Mouse (Mus musculus) left cerebral cortex, postnatal 4 days (tissue): ENCODE data around the gene Rhox4a2. TPM values are rescaled to one million over a fixed set of nuclear protein-coding genes. Genes with fewer than 3 reads are reported as not detected.
"Not testable (repeated sequence)": the region's sequence is repeated elsewhere in the genome, so short reads cannot be mapped to it uniquely, and the experiment has no call there.

Source experiments
- DNase-seq: peaks from one replicate; pipeline ENCODE4 v3.0.0-alpha.2; 2022
- intact Hi-C: fragments of 180-260 bp; cut with DNase I; formaldehyde crosslinking; loops from one replicate; pipeline ENCODE4 v1.15.1; 2025
- total RNA-seq, 2 experiments: library from RNA; stranded (reverse); gene quantifications; 2 replicates each; pipeline ENCODE4 v1.2.3; 2021

The Rhox4a2 gene
- not detected for total RNA-seq

DNA sequence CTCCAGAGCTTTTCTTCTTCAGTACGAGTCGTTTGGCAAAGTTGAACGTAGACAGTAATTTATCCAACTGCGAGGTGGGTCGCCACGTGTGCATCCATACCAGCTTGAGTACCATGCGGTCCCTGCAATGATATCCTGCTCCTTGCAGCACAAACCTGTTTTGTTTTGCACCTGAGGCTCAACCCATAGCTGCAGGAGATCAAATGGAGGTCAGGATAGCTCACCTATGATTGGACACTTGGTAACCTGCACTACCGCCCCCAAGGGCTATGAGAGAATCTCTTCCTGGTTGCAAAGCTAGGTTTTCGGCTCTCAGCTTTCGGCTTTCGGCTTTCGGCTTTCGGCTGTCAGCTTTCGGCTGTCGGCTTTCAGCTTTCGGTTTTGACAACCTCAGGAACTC, at the start of gene Rhox4a2:
Gene Rhox4a2, plus strand, starts transcription at position 301 of the 400 bp plus-strand sequence.
- intact Hi-C loops, DNase-seq: not testable (repeated sequence)

DNA sequence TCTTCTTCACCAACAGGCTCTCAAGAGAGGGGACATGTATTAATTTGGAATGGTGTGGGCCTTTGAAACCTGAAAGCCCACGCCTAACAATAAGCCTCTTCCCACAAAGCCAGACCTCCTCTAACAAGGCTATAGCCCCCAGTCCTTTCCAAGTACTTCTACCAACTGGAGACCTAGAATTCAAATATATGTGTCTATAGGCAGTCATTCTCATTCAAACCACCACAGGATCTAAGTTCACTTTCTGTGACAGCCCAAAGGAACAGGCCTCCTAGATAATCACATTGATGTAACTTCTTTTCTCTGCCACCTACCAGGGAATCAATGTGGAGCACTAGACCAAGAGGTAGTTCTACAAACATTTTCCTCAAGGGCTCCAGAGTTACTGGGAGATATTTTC, 10.9 kb upstream of the Rhox4a2 start, which contains the start of gene Rhox3a2:
Gene Rhox3a2, plus strand, starts transcription at position 301 of the 400 bp plus-strand sequence.
- intact Hi-C loops, DNase-seq: not testable (repeated sequence)

DNA sequence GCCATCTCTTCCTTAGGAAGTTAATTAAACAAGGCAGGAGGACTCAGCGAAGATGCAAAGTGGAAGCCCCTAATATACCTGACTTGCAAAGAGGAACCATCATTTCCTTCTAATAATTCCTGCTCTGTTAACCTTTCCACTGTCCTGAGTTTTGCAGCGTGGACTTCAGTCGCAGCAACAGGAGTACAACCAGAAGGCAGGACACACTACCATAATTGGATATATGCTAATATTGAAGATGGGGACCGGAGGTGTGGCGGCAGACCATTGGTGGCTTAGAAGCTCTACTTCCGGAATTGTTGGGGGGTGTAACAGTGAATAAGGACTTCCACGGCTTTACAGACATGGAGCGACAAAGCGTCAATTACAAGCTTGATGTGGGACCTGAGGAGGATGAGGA, 21.1 kb downstream of the Rhox4a2 start, which contains the start of gene Rhox2b:
Gene Rhox2b, plus strand, starts transcription at position 301 of the 400 bp plus-strand sequence.
- intact Hi-C loops, DNase-seq: not testable (repeated sequence)

DNA sequence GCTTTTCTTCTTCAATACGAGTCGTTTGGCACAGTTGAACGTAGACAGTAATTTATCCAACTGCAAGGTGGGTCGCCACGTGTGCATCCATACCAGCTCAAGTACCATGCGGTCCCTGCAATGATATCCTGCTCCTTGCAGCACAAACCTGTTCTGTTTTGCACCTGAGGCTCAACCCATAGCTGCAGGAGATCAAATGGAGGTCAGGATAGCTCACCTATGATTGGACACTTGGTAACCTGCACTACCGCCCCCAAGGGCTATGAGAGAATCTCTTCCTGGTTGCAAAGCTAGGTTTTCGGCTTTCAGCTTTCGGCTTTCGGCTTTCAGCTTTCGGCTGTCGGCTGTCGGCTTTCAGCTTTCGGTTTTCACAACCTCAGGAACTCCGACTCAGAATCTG, 41.5 kb downstream of the Rhox4a2 start, which contains the start of gene Rhox4b:
Gene Rhox4b, plus strand, starts transcription at position 301 of the 400 bp plus-strand sequence.
- DNase-seq, intact Hi-C loops: not testable (repeated sequence)

Other genes starting within 250 kb of the Rhox4a2 start
- under 1 TPM in 1 of 2 experiments, not detected in 1; 0.20 TPM for gene Akap14, start 222.0 kb upstream of the Rhox4a2 start, total RNA-seq
- 100 to 1,000 TPM; 159 to 172 TPM for gene Ndufa1, start 199.7 kb upstream of the Rhox4a2 start, total RNA-seq
- 1 to 10 TPM; 8.8 to 9.0 TPM for gene Rnf113a1, start 199.6 kb upstream of the Rhox4a2 start, total RNA-seq
- not detected for gene Gm9, start 179.8 kb upstream of the Rhox4a2 start, total RNA-seq
- not detected for gene Rhox1, start 168.6 kb upstream of the Rhox4a2 start, total RNA-seq
- gene Rhox2a, start 145.9 kb upstream of the Rhox4a2 start, total RNA-seq, result not detected
- gene Rhox3a, start 140.9 kb upstream of the Rhox4a2 start, total RNA-seq, result not detected
- gene Rhox4a, start 125.5 kb upstream of the Rhox4a2 start, total RNA-seq, result not detected
- gene Rhox3a2, start 10.8 kb upstream of the Rhox4a2 start, total RNA-seq, result not detected
- not detected for gene Rhox2b, start 21.2 kb downstream of the Rhox4a2 start, total RNA-seq
- not detected for gene Rhox4b, start 41.6 kb downstream of the Rhox4a2 start, total RNA-seq
- not detected for gene Rhox2c, start 62.8 kb downstream of the Rhox4a2 start, total RNA-seq
- gene Rhox3c, start 67.7 kb downstream of the Rhox4a2 start, total RNA-seq, result not detected
- gene Rhox4c, start 89.5 kb downstream of the Rhox4a2 start, total RNA-seq, result not detected
- gene Rhox2d, start 102.6 kb downstream of the Rhox4a2 start, total RNA-seq, result not detected
- not detected for gene Rhox4d, start 123.5 kb downstream of the Rhox4a2 start, total RNA-seq
- not detected for gene Rhox2e, start 139.6 kb downstream of the Rhox4a2 start, total RNA-seq
- not detected for gene Rhox3e, start 151.2 kb downstream of the Rhox4a2 start, total RNA-seq
- not detected for gene Rhox4e, start 166.6 kb downstream of the Rhox4a2 start, total RNA-seq
- gene Rhox2f, start 180.6 kb downstream of the Rhox4a2 start, total RNA-seq, result not detected
- gene Rhox3f, start 190.1 kb downstream of the Rhox4a2 start, total RNA-seq, result not detected
- gene Rhox4f, start 216.9 kb downstream of the Rhox4a2 start, total RNA-seq, result not detected
- gene Rhox3g, start 237.8 kb downstream of the Rhox4a2 start, total RNA-seq, result not detected